Mouse (Mus musculus): Measurements from ENCODE around the gene Ergic2.
"Not testable (repeated sequence)": the region's sequence is repeated elsewhere in the genome, so short reads cannot be mapped to it uniquely, and the experiment has no call there.

Gene Ergic2

DNA sequence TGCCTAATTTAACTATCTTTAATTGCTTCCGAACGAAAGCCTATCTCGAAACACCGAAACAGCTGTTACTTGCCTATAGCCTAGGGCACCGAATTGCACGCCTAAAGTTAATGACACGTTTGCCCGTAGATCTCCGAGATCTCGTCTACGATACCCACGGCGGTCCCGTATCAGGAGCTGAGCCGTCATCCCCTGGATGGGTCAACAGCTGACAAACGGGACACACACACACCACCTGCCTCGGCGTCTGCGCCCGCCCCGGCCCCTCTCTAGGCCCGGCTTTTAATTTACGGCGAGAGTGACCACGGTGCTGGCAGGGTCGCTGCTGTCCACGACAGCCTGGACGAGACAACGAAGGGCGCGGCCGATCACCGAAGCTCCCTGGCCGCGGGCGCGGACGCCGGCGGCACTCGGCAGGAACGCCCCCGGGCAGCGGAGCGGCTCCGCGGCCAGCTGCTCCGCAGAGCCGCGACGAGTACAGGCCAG lies 740 bp downstream of the Ergic2 start:
- no peak for DNase-seq (ENCODE audit: low spot score in 2 of 2)

DNA sequence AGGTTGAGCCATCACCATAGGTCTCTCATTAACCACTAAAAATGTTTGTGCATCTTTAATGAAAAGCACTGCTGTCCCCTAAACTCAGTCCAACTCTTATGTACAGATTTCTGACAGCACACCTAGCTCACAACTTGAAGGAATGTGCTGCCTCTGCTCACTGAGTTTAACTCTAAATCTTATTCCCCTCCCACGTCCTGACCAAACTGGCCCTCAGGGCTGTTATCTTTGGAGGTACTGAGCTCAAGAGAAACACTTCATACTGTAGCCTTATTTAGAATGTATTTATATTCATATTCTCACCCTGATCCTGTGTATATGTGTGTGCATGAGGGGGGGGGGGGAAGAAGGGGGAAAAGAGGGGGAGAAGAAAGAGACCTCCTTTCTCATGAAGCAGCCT lies 4.7 kb downstream of the Ergic2 start:
- no peak for DNase-seq (ENCODE audit: low spot score in 2 of 2)

DNA sequence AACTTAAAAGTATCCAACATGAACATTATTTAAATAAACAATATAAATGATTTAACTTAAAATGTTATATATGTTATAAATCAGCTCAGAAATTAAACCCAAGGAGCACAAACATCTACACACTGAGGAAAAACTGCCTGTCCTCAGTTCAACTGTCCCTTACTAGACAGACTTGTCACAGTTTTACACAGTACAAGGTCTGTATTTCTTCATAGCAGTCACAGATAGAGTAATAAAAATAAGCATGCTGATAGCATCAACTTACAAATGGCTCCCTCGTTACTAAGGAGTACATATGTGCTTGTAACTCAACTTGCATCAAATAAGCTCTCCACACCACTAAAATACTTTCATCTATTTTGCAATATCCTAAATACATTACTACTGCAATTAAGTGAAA lies 7.0 kb downstream of the Ergic2 start:
- DNase-seq (ENCODE audit: low spot score in 2 of 2): no peak

DNA sequence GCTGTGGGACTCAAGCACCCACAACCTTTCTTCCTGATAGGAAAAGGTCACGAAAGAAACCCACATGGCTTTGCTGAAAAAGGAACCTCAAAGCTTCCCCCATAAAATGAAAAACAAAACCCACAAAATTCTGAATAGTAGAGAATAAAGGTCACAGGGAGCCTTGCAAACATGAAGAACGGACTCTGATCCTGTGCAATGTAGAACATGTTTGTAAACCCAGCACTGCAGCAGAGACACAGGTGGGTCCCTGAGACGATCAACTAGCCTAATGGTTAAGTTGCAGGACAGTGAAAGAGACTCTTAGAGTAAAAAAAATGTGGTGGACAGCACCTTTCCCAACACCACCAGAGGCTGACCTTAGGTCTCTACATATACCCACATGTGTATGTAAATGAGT lies 12.4 kb downstream of the Ergic2 start:
- DNase-seq (ENCODE audit: low spot score in 2 of 2): no peak

DNA sequence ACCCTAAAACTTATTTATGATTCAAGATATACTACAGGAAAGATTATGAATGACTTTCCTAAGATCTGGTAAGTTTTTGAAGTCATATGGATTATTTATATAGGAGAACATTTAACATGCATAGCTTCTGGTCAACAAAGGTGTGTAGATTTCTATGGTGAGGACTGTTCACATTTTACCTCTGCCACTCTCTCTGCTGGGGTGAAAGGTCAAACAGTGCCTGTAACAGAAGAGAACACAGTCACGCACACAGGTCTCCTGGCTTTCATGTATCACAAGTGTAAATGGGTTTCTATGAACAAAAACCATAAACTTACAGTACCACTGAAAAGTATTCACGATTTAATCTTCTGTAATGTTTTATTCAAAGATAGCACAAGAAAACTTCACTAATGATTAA lies 13.0 kb downstream of the Ergic2 start:
- no peak for DNase-seq (ENCODE audit: low spot score in 2 of 2)

DNA sequence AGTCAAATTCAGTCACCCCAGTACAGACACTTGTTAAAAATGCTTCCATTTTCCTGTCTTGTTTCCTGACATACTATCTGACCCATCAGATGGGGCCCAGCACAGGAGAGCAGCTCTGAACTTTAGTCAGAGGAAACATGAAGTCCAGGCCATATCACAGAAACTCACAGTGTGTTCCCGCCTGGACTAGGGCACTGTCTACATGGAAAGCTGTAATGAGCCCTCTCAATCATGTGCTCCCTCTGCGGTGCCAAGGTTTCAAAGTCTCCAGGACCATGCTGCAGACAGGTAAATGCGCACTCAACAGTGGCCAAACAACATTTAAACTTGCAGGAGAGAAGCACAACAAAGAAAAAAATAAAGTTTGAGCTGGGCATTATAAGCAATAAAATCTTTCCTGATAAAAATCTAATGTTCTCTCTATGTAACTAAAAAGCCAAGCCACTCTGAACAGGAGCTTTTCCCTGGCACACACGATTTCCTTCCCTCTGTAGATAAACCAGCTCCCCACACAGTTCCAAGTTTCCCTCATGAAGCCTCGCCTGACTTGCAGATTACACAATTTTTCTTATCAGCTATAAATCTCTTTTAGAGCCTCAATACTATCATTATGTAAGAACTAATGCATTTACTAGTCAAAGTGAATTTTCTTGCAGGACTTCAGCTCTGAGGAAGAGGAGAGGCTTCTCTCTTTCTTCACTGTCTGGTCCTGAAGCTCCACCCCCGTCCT lies 18.0 kb downstream of the Ergic2 start:
- DNase-seq (ENCODE audit: low spot score in 2 of 2): no peak

DNA sequence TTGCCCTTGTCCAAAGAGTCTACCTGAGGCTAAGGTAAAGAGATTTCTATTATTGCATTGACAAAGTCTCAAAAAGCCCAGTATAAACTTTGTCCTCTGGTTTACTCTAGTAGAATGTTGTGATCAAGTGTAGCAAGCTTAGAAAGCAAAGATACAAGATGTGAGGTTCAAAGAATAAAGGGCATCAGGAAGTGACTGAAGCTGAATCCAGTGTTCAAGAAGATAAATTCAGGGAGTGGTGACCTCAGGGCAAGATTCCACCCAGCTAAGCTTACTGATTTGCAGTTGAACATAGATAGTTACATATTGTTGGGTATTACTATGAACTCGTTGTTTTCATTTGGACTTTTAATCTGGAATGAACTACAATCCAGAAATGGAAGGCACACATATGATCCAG lies 26.5 kb downstream of the Ergic2 start:
- DNase-seq (ENCODE audit: low spot score in 2 of 2): no peak

DNA sequence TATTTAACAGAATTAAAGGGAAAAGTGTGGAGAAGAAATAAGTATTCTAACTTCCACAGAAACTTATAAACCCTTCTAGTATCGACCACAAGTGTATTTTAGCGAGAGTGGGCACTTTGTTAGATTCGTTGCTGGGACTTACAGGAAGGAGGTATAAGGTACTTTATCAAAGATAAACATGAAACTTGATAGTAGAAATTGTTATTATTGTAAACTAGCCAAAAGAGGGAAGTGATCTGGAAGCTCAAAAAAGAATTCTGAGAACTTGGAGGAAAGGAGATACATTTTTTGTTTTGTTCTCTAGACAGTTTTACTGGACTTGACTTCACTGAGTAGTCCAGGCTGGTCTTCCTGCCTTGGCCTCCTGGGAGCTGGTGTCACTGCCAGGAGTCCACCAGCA lies 39.3 kb downstream of the Ergic2 start:
- DNase-seq (ENCODE audit: low spot score in 2 of 2): no peak

DNA sequence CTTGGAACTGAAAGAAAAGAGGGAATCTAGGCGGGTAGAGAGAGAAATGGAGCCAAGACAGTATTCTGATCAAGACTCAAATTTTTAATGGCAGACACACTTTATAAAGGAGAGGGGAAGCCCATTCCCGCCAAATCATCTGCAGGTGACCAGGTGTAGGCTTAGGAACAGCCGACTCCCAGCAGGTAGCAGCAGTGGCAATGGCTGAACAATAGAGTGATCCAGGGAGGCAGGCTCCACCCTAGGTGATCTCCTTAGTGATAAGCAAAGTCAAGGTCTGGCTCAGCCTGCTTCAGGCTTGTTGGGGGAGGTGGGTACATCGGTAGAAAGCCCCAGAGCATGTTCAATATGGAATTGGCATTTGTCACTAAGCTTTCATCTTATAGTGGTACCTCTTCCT lies 59.9 kb downstream of the Ergic2 start:
- not testable (repeated sequence) for DNase-seq (ENCODE audit: low spot score in 2 of 2)

DNA sequence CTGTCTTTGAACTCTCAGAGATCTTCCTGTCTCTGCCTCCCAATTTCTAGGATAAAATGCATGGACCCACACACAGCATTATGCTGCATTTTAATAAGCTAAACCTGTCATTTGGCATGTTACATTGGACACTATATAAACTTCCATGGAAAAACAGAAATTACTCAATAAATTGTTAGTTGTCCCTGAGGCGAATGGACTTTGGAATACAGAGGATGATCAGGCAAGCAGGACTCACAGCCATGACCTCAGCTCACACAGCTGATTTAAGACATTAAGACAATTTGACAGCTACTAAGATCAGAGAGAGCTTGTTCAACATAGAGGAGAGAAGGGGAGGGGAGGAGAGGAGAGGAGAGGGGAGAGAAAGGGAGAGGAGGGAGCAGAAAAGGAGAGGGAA lies 69.8 kb downstream of the Ergic2 start:
- no peak for DNase-seq (ENCODE audit: low spot score in 2 of 2)

DNA sequence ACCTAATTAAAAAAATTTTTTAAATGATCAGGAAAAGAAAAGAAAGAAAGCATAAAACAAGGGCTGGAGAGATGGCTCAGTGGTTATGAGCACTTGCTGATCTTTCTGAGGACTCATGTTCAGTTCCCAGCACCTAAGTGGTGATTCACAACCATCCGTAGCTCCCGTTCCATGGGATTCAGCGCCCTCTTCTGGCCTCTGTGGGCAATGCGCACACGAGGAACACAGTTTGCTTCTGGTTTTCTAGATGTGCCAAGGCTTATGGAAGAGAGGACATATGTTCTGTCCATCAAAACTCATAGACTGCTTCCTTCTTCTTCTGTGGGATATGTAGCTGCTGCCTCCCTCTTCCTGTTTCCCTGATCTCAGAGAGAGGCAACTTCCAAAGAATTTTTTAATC lies 70.3 kb downstream of the Ergic2 start:
- DNase-seq (ENCODE audit: low spot score in 2 of 2): no peak

DNA sequence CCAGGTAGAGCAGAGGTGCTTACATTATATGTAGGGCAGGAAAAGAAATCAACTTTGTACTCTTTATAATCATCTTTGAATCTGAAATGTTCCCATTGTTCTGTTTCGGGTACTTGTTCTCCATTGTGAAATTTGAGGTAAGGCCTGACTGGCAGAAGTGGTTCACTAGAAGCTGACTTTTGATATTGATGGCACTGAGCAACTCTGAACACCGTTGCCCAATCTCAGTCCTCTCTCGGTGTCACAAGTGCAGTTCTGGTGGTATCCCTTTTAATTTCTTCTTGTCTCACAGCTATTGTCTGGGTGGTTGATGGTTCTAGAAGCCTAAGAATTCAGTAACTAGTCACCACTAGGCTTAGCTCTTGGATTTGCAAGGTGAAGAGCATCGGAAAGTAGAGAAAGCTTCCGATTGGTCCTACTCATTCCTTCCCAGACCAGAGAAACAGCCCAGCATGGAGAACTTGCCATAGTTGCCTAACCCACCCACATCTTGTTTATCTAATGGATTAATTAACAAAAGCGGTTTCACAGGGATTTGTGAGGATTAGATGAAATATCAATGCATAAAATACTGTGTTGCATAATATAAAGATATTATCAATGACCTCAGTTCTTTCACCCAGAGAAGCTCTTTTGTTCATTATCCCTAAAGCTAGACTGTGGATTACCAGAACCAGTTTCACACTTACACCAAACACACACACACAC lies 72.7 kb downstream of the Ergic2 start:
- no peak for DNase-seq (ENCODE audit: low spot score in 2 of 2)

DNA sequence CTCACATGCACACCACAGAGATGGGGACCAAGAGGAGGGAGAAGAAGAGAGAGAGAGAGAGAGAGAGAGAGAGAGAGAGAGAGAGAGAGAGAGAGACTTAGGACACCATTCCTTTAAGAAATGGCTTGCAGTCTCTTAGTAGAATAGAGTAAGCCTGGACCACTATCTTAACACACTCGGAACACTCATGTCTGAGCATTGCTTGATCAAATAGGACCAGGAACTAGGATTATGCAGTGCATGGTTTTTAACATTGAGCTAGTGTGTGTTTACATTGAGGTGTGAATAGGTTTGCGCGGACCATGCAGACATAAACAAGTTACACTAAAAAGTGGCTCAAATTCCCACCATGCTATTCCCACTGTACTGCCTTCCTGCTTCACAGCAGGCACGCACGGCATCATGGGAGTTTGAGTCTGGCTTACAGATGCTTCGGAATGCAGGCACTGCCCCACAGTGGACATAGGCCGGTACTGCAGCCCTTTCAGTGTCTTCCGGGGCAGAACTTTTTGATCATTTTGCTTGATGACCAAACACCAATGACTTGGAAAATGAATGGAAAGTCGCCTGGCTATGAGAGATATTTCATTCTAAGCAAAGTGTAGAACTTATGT lies 76.3 kb downstream of the Ergic2 start:
- DNase-seq (ENCODE audit: low spot score in 2 of 2): peak; percentile 22 to 42

DNA sequence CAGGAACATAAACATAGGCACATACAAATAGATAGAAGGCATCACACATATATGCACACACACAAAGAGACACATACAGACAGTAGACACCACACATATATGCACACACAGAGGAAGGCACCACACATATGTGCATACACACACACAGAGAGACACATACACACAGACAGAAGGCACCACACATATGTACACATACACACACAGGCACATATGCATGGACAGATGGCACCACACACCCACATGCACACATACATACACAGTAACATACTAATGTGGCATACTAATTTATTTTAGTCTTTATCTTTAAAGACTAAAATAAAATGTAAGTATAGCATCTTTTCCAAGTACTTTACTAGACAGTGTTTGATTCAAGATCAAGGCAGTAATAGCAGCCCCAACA lies 78.6 kb downstream of the Ergic2 start:
- DNase-seq (ENCODE audit: low spot score in 2 of 2): no peak

DNA sequence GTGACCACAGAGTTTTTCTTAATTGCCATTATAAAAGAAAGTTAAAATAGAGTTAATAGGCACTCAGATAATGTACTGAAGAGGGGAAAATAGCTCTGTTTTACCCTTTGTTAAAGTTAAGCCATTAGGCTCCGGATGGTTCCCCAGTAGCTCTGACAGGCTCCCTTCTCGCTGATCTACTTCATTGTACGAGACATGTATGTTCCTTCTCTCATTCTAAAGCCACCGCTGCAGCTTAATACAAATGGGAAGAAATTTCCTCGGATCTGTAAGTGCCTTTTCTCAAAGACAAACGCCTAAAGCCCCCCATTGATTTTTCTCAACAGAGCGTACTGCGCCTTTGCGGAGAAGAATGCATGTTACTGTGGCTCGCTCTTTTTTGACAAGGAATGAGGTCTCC lies 79.9 kb downstream of the Ergic2 start:
- no peak for DNase-seq (ENCODE audit: low spot score in 2 of 2)

All from urinary bladder, adult 18-20 months (tissue).